Mouse (Mus musculus) B cell, adult 67 days (primary cell): ENCODE measurements around the gene Eif3k. TPM values are rescaled to one million over a fixed set of nuclear protein-coding genes. Genes with fewer than 3 reads are reported as not detected.

Experiments
- total RNA-seq, 2 experiments: library from RNA; stranded (reverse); gene quantifications; 4 replicates each; pipeline ENCODE4 v1.2.4; 2023

Eif3k gene
- total RNA-seq: 100 to 1,000 TPM; 267 to 290 TPM

DNA sequence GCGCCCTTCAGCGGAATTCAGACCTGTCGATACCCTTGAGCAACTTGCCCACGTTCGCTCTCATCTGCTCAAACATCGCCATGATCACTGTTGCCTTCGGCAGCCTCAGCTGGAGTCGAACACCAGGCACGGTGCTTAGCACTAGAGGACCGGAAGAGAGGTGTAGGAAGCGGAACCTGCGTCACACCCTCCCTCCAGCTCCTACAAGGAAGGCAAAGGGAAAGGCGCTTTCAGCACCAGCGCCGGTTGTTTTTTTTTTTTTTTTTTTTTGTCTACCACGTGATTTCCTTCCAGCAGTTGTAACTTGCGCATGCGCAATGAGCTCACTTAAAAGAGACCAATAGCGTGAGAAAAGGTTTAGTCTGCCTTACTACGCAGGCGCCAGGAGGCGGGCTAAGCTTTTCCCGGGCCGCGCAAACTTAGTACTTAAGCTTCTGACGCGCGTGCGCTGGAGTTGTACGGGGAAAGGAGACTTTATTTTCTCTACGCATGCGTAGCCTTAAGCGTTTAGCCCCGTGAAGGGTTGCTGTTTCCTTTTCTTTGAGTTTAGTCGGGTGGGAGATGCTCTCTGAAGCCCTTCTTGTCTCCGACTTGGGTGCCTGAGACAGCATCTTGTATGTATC lies at the start of gene Eif3k, which contains the start of gene Map4k1:
Eif3k (minus strand) TSS at position 214 of the 623 bp plus-strand sequence.
Map4k1 (plus strand) TSS at position 400 of the 623 bp plus-strand sequence.

DNA sequence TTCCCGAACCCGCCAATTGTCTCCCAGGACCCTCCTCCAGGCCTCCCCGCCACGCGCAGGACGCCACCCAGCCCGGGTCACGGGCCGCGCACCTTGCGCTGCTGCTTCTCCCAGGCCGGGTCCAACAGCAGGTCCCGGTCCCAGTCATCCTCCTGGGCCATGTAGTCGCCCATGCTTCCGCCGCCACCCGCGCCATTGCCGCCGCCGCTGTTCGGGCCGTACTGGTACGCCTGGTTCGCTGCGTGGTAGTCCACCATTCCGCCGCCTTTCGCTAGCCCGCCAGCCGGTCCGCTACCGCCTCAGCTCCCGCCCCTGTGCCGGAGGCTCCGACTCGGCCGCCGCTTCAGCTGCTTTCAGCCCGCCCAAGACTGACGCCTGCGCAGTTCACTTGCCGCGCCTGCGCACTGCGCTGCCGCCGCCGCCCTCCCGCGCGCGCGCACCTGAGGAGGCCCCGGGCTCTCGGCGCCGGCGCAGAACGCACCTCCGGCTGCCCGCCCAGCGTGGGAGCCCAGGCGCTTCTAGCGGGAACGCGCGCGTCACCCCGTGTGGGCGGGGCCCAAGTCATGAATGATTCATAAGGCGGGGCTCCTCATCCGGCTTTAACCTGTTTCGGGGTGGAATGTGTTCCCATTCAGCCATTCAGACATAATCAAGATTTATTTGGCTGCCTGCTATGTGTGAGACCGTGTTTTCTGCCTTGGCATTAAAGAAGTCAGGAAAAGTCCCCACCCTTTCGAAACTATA lies 19.6 kb downstream of the Eif3k start, which contains the start of gene Actn4:
Actn4 (minus strand) TSS at position 414 of the 744 bp plus-strand sequence.

Other genes starting within 250 kb of the Eif3k start
- gene Mrps12, start 240.0 kb downstream of the Eif3k start, total RNA-seq: 10 to 100 TPM; 19.5 to 24.8 TPM
- gene Sars2, start 239.9 kb downstream of the Eif3k start, total RNA-seq: 10 to 100 TPM; 17.5 to 19.0 TPM
- gene Ccer2, start 225.7 kb downstream of the Eif3k start, total RNA-seq: not detected
- 10 to 100 TPM; 75.3 to 81.8 TPM for gene Sirt2, start 215.1 kb downstream of the Eif3k start, total RNA-seq
- 10 to 100 TPM; 70.4 to 78.1 TPM for gene Nfkbib, start 214.4 kb downstream of the Eif3k start, total RNA-seq
- 1 to 10 TPM; 9.6 to 9.7 TPM for gene Rinl, start 192.9 kb downstream of the Eif3k start, total RNA-seq
- gene Hnrnpl, start 173.3 kb downstream of the Eif3k start, total RNA-seq: 100 to 1,000 TPM; 592 to 659 TPM
- 10 to 100 TPM; 58.4 to 61.7 TPM for gene Ech1, start 156.6 kb downstream of the Eif3k start, total RNA-seq
- gene Lgals4, start 148.0 kb downstream of the Eif3k start, total RNA-seq: 10 to 100 TPM; 17.2 to 19.6 TPM
- not detected for gene Lgals7, start 118.0 kb downstream of the Eif3k start, total RNA-seq
- not detected for gene Capn12, start 100.4 kb downstream of the Eif3k start, total RNA-seq
- gene Actn4, start 19.5 kb downstream of the Eif3k start, total RNA-seq: 100 to 1,000 TPM; 108 to 109 TPM
- 100 to 1,000 TPM; 344 to 379 TPM for gene Map4k1, start 186 bp upstream of the Eif3k start, total RNA-seq
- gene Ryr1, start 143.3 kb upstream of the Eif3k start, total RNA-seq: under 1 TPM; 0.32 to 0.39 TPM
- 1 to 10 TPM; 4.1 to 4.4 TPM for gene Rasgrp4, start 153.0 kb upstream of the Eif3k start, total RNA-seq
- gene Fam98c, start 174.4 kb upstream of the Eif3k start, total RNA-seq: 10 to 100 TPM; 27.9 to 33.3 TPM
- not detected for gene Ggn, start 188.3 kb upstream of the Eif3k start, total RNA-seq
- gene Spred3, start 188.5 kb upstream of the Eif3k start, total RNA-seq: 1 to 10 TPM; 1.5 to 1.7 TPM
- gene Psmd8, start 198.8 kb upstream of the Eif3k start, total RNA-seq: 100 to 1,000 TPM; 197 to 231 TPM
- gene Catsperg1, start 232.2 kb upstream of the Eif3k start, total RNA-seq: 1 to 10 TPM; 2.4 to 2.8 TPM